Mouse (Mus musculus): ENCODE results near the gene Ntng1.

The Ntng1 gene

GRCm38 (mm10) chr3:110055433-110055832 lies 88.4 kb downstream of the Ntng1 start:
- no peak for DNase-seq (ENCODE audit: low spot score)

GRCm38 (mm10) chr3:110054125-110054524 lies 89.7 kb downstream of the Ntng1 start:
- no peak for DNase-seq (ENCODE audit: low spot score)

GRCm38 (mm10) chr3:110048152-110048551 lies 95.7 kb downstream of the Ntng1 start:
- DNase-seq (ENCODE audit: low spot score): no peak

GRCm38 (mm10) chr3:110046750-110047149 lies 97.1 kb downstream of the Ntng1 start:
- DNase-seq (ENCODE audit: low spot score): no peak

GRCm38 (mm10) chr3:110044209-110044608 lies 99.6 kb downstream of the Ntng1 start:
- no peak for DNase-seq (ENCODE audit: low spot score)

- no peak for DNase-seq (ENCODE audit: low spot score)
Observed at GRCm38 (mm10) chr3:110043641-110044187, 100.1 kb downstream of the Ntng1 start.

- no peak for DNase-seq (ENCODE audit: low spot score)
Observed at GRCm38 (mm10) chr3:110022783-110023599, 120.8 kb downstream of the Ntng1 start.

GRCm38 (mm10) chr3:110010870-110011626 lies 132.8 kb downstream of the Ntng1 start:
- DNase-seq (ENCODE audit: low spot score): no peak

- DNase-seq (ENCODE audit: low spot score): no peak
Observed at GRCm38 (mm10) chr3:110010441-110010840, 133.4 kb downstream of the Ntng1 start.

- DNase-seq (ENCODE audit: low spot score): no peak
Observed at GRCm38 (mm10) chr3:110000349-110000748, 143.5 kb downstream of the Ntng1 start.

GRCm38 (mm10) chr3:109995663-109996024 lies 148.2 kb downstream of the Ntng1 start:
- DNase-seq (ENCODE audit: low spot score): no peak

GRCm38 (mm10) chr3:109994978-109995662 lies 148.7 kb downstream of the Ntng1 start:
- DNase-seq (ENCODE audit: low spot score): no peak

- no peak for DNase-seq (ENCODE audit: low spot score)
Observed at GRCm38 (mm10) chr3:109984086-109984485, 159.7 kb downstream of the Ntng1 start.

- DNase-seq (ENCODE audit: low spot score): no peak
Observed at GRCm38 (mm10) chr3:109977614-109978013, 166.2 kb downstream of the Ntng1 start.

GRCm38 (mm10) chr3:109975106-109975505 lies 168.7 kb downstream of the Ntng1 start:
- no peak for DNase-seq (ENCODE audit: low spot score)

- no peak for DNase-seq (ENCODE audit: low spot score)
Observed at GRCm38 (mm10) chr3:109971465-109971864, 172.3 kb downstream of the Ntng1 start.

GRCm38 (mm10) chr3:109970181-109970580 lies 173.6 kb downstream of the Ntng1 start:
- DNase-seq (ENCODE audit: low spot score): no peak

GRCm38 (mm10) chr3:109962631-109963030 lies 181.2 kb downstream of the Ntng1 start:
- no peak for DNase-seq (ENCODE audit: low spot score)

GRCm38 (mm10) chr3:109942960-109943359 lies 200.9 kb downstream of the Ntng1 start:
- no peak for DNase-seq (ENCODE audit: low spot score)

GRCm38 (mm10) chr3:109937634-109938033 lies 206.2 kb downstream of the Ntng1 start:
- no peak for DNase-seq (ENCODE audit: low spot score)

GRCm38 (mm10) chr3:109936275-109936674 lies 207.5 kb downstream of the Ntng1 start:
- DNase-seq (ENCODE audit: low spot score): no peak

- no peak for DNase-seq (ENCODE audit: low spot score)
Observed at GRCm38 (mm10) chr3:109932261-109932660, 211.6 kb downstream of the Ntng1 start.
